In genomic region chr14:78669986-78670385, GRCm38 (mm10) we compare ENCODE assay signal across 11 mouse cellular contexts.
A peak's percentile ranks its signal among the peaks of the same experiment; 100 is the strongest.
DNase-seq lines count a peak whose midpoint lies in the region; ATAC-seq and TF ChIP-seq lines count a peak whose summit lies in the region.
"Had no signal": no experiment of that assay in that cellular context is flagged by ENCODE, and none has a peak within 500 bp of the region (broad histone marks: within the 10 kb centered on the region; RNA-seq: fewer than 3 reads in every experiment).

No protein-coding gene starts in this region.

- no peaks in the 10 kb centered on the region; the same call in 1 of the 2 replicates for H3K4me1 ChIP-seq in liver, adult 2 months (ENCODE audit: control insufficient read depth, insufficient read depth, low read length)
- no peaks in the 10 kb centered on the region for H3K4me1 ChIP-seq in liver, embryonic 12.5 days
- H3K4me1 ChIP-seq in forebrain, embryonic 13.5 days, result no peaks in the 10 kb centered on the region
- H3K4me1 ChIP-seq: embryonic facial prominence, embryonic 15.5 days had no signal

- TF ChIP-seq POLR2A in liver, adult 2 months (IDR thresholded peaks at IDR 0.05; ENCODE audit: extremely low read depth, insufficient read depth, low read length), result no peak

- peak; percentile 31; the same call in 1 of the 2 replicates for TF ChIP-seq CTCF in liver, adult 2 months (IDR thresholded peaks at IDR 0.05; ENCODE audit: low read depth, low read length)

- H3K4me2 ChIP-seq in liver, embryonic 12.5 days, result no peak overlapping the region
- H3K4me2 ChIP-seq in forebrain, embryonic 13.5 days, result no peak overlapping the region
- H3K4me2 ChIP-seq: embryonic facial prominence, embryonic 15.5 days; midbrain, embryonic 11.5 days had no signal

- 64% methylated on average over 10 of the region's 10 CpGs for WGBS in liver, adult 2 months
- WGBS in liver, embryonic 12.5 days (ENCODE audit: insufficient replicate concordance), result 62% methylated on average over 10 of the region's 10 CpGs
- WGBS in forebrain, embryonic 13.5 days, result 81% methylated on average over 10 of the region's 10 CpGs

- H3K9ac ChIP-seq in liver, adult 2 months (ENCODE audit: low read depth, low read length), result no peak overlapping the region
- no peak overlapping the region for H3K9ac ChIP-seq in liver, embryonic 12.5 days
- H3K9ac ChIP-seq in forebrain, embryonic 13.5 days, result no peak overlapping the region
- H3K9ac ChIP-seq: embryonic facial prominence, embryonic 15.5 days had no signal

- H3K27me3 ChIP-seq in liver, adult 2 months (ENCODE audit: control insufficient read depth, insufficient read depth, low read length), result no peaks in the 10 kb centered on the region
- no peaks in the 10 kb centered on the region for H3K27me3 ChIP-seq in liver, embryonic 12.5 days (replicated peaks)
- no peaks in the 10 kb centered on the region for H3K27me3 ChIP-seq in forebrain, embryonic 13.5 days
- H3K27me3 ChIP-seq: embryonic facial prominence, embryonic 15.5 days had no signal

- H3K79me2 ChIP-seq in liver, adult 2 months (ENCODE audit: control insufficient read depth, insufficient read depth, low read length), result no peaks in the 10 kb centered on the region

- peak; percentile 36 for DNase-seq in embryo, embryonic 10 days (ENCODE audit: low spot score)
- no peak for DNase-seq in embryo, embryonic 9.5 days (ENCODE audit: extremely low spot score)
- no peak for DNase-seq in liver, adult 2 months (ENCODE audit: extremely low read depth, low read depth, low spot score)
- no peak for DNase-seq in spleen, postnatal 36 days (ENCODE audit: low spot score in 2 of 2)
- DNase-seq: heart, postnatal 36 days had no signal

- no peak overlapping the region for H3K4me3 ChIP-seq in liver, adult 2 months (ENCODE audit: insufficient read depth, low read depth, low read length)
- no peak overlapping the region for H3K4me3 ChIP-seq in liver, embryonic 12.5 days
- no peak overlapping the region for H3K4me3 ChIP-seq in forebrain, embryonic 13.5 days
- H3K4me3 ChIP-seq: embryonic facial prominence, embryonic 15.5 days had no signal

- no peaks in the 10 kb centered on the region for H3K36me3 ChIP-seq in liver, adult 2 months (ENCODE audit: control insufficient read depth, insufficient read depth, low read length)
- H3K36me3 ChIP-seq in liver, embryonic 12.5 days, result no peaks in the 10 kb centered on the region
- no peaks in the 10 kb centered on the region for H3K36me3 ChIP-seq in forebrain, embryonic 13.5 days (ENCODE audit: poor library complexity, severe bottlenecking)
- H3K36me3 ChIP-seq: embryonic facial prominence, embryonic 15.5 days had no signal

- no peak overlapping the region for H3K27ac ChIP-seq in liver, adult 2 months (replicated peaks; ENCODE audit: insufficient read depth, low read depth, low read length)
- H3K27ac ChIP-seq in liver, embryonic 12.5 days, result no peak overlapping the region
- no peak overlapping the region for H3K27ac ChIP-seq in forebrain, embryonic 13.5 days
- H3K27ac ChIP-seq: embryonic facial prominence, embryonic 15.5 days had no signal

- no peaks in the 10 kb centered on the region for H3K9me3 ChIP-seq in liver, embryonic 12.5 days (replicated peaks)
- H3K9me3 ChIP-seq in forebrain, embryonic 13.5 days (replicated peaks), result no peaks in the 10 kb centered on the region
- H3K9me3 ChIP-seq: embryonic facial prominence, embryonic 15.5 days had no signal

- no peak for ATAC-seq in liver, embryonic 12.5 days
- peak; percentile 57 for ATAC-seq in CD4-positive, CD25-positive, alpha-beta regulatory T cell, adult 4 months
- peak; percentile 39 for ATAC-seq in inflammation-experienced regulatory T-cells, adult 6 months
- ATAC-seq in forebrain, embryonic 13.5 days, result no peak

Comparison
In these comparisons a context has a peak if more than half of its experiments do, and no peak if none do; other contexts are left out.
1. ATAC-seq: peak in CD4-positive, CD25-positive, alpha-beta regulatory T cell, adult 4 months (single experiment) and inflammation-experienced regulatory T-cells, adult 6 months (single experiment); none in liver, embryonic 12.5 days (single experiment) and forebrain, embryonic 13.5 days (single experiment).